Mouse (Mus musculus) megakaryocyte, embryonic 14.5 days (primary cell): ENCODE measurements at regions not wholly inside any gene's neighbourhood (a gene's known extent, or its start where the extent isn't known, plus 50 kb on each side); places are given as distances from the start of the nearest gene placed in this dataset.
A peak's percentile ranks its signal among the peaks of the same experiment; 100 is the strongest.

Experiments used
- H3K27me3 ChIP-seq: replicated peaks from 2 replicates; pipeline ENCODE3; 2012; ENCODE audit warnings: inconsistent platforms
- H3K36me3 ChIP-seq: replicated peaks from 2 replicates; pipeline ENCODE3; 2012; ENCODE audit warnings: low read length, inconsistent platforms, mixed read lengths
- H3K4me1 ChIP-seq: 2 replicates; pipeline ENCODE4 v1.6.1; 2012; ENCODE audit warnings: inconsistent platforms
- H3K4me3 ChIP-seq: replicated peaks from 2 replicates; pipeline ENCODE3; 2012; ENCODE audit warnings: moderate library complexity, mild to moderate bottlenecking, inconsistent platforms
- H3K9me3 ChIP-seq: 2 replicates; pipeline ENCODE4 v1.6.1; 2012; ENCODE audit warnings: inconsistent platforms
- FLI1 ChIP-seq: IDR thresholded peaks from 2 replicates; pipeline ENCODE4 v1.6.1; 2012; ENCODE audit warnings: low read length, inconsistent platforms, mixed read lengths
- GATA1 ChIP-seq: IDR thresholded peaks from 3 replicates; pipeline ENCODE4 v1.6.1; 2012; ENCODE audit warnings: mixed read lengths, low read length, inconsistent platforms, borderline replicate concordance

DNA sequence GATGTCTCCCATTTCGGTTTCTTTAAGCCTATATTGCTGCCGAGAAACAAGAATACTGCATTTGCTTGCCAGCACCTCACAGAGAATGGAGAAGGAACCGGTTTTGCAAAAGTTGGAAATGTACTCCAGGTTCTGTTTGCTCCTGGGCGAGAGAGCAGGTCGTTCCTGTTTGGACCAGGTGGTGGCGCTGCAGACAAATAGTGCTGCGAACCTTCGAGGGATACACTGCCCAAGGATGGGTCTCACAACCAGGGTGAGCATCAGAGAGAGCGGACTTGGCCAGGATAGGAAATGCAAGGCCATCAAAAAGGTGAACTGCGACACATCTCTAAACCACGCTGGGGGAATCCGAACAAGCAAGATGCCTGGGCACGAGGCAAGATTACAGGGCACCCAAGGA, 54.0 kb upstream of the Ets2 start:
- TF ChIP-seq FLI1: no peak
- no peak for TF ChIP-seq GATA1
- H3K4me1 ChIP-seq: peaks cover 5% of the 10 kb centered on the region; the same call in 1 of the 2 replicates

DNA sequence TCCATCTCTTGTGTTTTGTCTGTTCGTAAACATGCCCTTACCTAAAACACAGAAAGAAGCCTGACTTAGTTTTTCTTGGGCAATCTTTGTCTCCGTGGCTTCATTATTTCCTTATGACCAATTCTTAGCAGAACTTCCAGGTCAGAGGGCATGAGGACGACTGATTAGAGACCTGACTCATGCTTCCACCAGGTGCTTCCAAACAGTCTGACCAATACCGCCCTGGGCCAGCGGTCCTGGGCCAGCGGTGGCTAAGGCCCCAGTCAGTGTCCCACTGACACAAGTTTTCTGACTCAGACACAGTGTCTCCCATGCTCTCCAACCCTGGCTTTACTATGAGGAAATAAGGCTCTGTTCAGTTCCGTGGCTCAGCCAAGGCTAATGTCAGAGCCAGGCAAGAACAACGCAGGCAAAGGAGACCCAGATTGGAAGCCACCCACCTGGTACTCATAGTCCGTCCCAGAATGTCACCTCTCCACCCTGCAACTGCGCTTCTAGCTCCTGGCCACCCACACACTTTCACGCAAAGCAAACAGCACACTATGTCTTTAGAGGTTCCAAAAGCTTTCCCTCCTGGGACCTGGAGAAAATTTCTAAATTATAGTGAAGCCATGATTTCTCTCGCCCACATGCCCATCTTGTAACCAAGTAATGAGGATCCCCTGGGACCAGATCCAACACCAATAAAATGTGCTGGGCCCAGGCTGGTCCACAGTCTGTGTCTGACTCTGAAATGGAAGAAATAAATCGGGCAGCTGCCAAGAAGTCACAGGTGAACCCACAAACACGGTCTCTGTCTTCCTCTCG, 56.6 kb upstream of the Erg start:
- no peaks in the 10 kb centered on the region for H3K36me3 ChIP-seq
- H3K27me3 ChIP-seq: peaks cover 29% of the 10 kb centered on the region
- 0 out of 2 replicates have a peak, but pooled peaks cover 5% of the 10 kb centered on the region for H3K9me3 ChIP-seq
- H3K4me3 ChIP-seq: no peak overlapping the region
- H3K4me1 ChIP-seq: peaks cover 20% of the 10 kb centered on the region
- no peak for TF ChIP-seq FLI1
- TF ChIP-seq GATA1: no peak

More for the DNA sequence above, 54.0 kb upstream of the Ets2 start:
- H3K9me3 ChIP-seq: peaks cover 7% of the 10 kb centered on the region
- H3K4me3 ChIP-seq: no peak overlapping the region
- no peaks in the 10 kb centered on the region for H3K36me3 ChIP-seq
- peaks cover 37% of the 10 kb centered on the region for H3K27me3 ChIP-seq

DNA sequence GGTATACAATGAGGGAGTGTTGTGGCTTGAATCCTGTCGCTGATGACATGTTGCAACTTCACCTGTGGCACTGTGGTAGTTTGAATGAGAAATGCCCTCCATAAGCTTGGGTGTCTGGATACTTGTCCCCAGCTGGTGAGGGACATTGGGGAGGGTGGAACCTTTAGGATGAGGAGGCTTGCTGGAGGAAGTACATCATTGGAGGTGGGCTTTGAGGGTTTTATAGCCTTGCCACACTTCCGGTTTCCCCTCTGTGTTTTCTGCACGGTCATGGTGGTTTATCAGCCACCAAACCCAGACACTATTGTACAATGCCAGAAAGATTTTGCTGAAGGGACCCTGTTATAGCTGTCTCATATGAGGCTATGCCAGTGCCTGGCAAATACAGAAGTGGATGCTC, 54.3 kb upstream of the Erg start:
- peaks cover 36% of the 10 kb centered on the region for H3K27me3 ChIP-seq

DNA sequence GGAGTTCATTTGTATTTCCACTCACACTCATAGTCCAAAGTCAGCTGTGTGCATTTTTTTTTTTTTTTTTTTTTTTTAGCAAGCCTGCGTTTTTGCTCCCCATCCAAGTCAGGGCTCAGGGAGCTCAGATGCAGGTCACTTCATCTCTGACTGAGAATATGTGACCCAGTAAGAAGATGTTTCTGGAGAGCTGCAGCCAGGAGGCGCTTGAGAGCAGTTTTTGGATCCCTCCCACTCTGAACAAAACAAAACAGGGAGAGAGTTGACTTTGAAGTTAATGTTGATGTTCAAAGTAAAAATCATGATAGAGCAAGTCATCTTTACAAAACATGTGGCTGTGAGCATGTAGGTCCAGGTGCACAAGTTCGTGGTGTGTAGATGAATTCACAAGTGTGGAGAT, 53.3 kb upstream of the Erg start:
- H3K4me1 ChIP-seq: peaks cover 17% of the 10 kb centered on the region
- no peak for TF ChIP-seq FLI1
- TF ChIP-seq GATA1: no peak
- peaks cover 37% of the 10 kb centered on the region for H3K27me3 ChIP-seq
- H3K9me3 ChIP-seq: 0 out of 2 replicates have a peak, but pooled peaks cover 5% of the 10 kb centered on the region
- H3K4me3 ChIP-seq: no peak overlapping the region
- H3K36me3 ChIP-seq: no peaks in the 10 kb centered on the region

More for the DNA sequence above, 54.3 kb upstream of the Erg start:
- Histone ChIP-seq H3K9me3 (0 out of 2 replicates have a peak, but pooled peaks cover 5% of the 10 kb centered on the region), H3K36me3 (no peaks in the 10 kb centered on the region), H3K4me3 (peak overlapping the region; percentile 35), H3K4me1 (peaks cover 17% of the 10 kb centered on the region)
- TF ChIP-seq GATA1 (no peak), FLI1 (no peak)

DNA sequence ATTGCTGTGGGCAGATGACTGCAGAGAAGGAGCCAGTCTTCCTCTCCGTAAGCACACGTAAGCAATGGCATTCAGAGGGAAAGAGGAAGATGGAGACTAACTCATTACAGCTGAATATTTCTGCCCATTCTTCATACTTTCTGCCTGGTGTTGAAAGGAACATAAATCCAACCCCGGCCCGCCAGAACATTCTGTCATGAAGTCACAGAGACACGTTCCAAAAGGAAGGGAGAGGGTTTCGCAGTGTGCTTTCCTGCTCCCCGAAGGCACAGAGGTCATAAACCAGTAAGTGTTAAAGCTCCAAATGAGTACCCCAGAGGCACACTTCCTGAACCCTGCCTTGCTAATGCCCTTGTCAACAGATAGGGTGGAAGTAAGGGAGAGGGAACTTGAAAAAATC, 51.5 kb upstream of the Erg start:
- no peak overlapping the region for H3K4me3 ChIP-seq
- H3K27me3 ChIP-seq: peaks cover 44% of the 10 kb centered on the region
- TF ChIP-seq FLI1 (no peak), GATA1 (no peak)
- H3K4me1 ChIP-seq: peaks cover 17% of the 10 kb centered on the region
- no peaks in the 10 kb centered on the region for H3K36me3 ChIP-seq
- 0 out of 2 replicates have a peak, but pooled peaks cover 5% of the 10 kb centered on the region for H3K9me3 ChIP-seq

DNA sequence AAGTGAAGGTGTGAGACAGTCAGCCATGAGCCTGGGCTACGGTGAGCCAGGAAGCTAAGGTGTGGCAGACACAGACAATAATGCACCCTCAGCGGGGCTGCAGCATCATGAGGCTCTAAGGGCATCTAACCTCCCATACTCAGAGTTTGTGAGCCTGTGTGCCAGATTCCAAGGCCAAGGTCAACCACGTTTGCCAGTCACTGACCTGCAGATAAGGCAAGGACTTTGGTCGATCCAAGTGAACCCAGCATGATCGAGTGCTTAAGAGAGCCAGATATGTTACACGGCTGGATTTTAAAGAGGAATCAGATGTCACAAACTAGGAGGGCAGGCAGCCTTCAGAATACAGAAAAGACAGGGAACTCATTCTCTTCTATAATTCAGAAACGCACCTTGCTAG, 50.2 kb upstream of the Erg start:
- H3K9me3 ChIP-seq: 0 out of 2 replicates have a peak, but pooled peaks cover 5% of the 10 kb centered on the region
- TF ChIP-seq GATA1: no peak
- TF ChIP-seq FLI1: no peak
- no peaks in the 10 kb centered on the region for H3K36me3 ChIP-seq
- H3K4me3 ChIP-seq: no peak overlapping the region
- H3K27me3 ChIP-seq: peaks cover 43% of the 10 kb centered on the region
- H3K4me1 ChIP-seq: peaks cover 17% of the 10 kb centered on the region
